Mouse (Mus musculus): Measurements from ENCODE around the gene Rbms1. TPM values are rescaled to one million over a fixed set of nuclear protein-coding genes. Genes with fewer than 3 reads are reported as not detected.
A peak's percentile ranks its signal among the peaks of the same experiment; 100 is the strongest.

Gene Rbms1
- polyA plus RNA-seq, 1 experiment from 2014 or later, result 44.9 TPM

- Histone ChIP-seq H3K4me3 (ENCODE audit: low read depth, low read length) (no peak overlapping the region), H3K36me3 (ENCODE audit: control insufficient read depth, insufficient read depth) (no peaks in the 10 kb centered on the region), H3K4me1 (ENCODE audit: control insufficient read depth, low read depth, low read length) (peaks cover 4% of the 10 kb centered on the region), H3K4me2 (ENCODE audit: low read depth, low read length) (no peak overlapping the region), H3K27me3 (ENCODE audit: control insufficient read depth, insufficient read depth, low read depth, low read length) (no peaks in the 10 kb centered on the region), H3K27ac (ENCODE audit: low read length) (no peak overlapping the region), H3K9me3 (replicated peaks; ENCODE audit: control insufficient read depth, low read length) (no peaks in the 10 kb centered on the region), H3K9ac (ENCODE audit: low read depth, low read length) (no peak overlapping the region)
- 68% methylated on average over 14 of the region's 14 CpGs for WGBS (ENCODE audit: insufficient replicate concordance)
- ATAC-seq (ENCODE audit: low read depth), result no peak
These were observed 111.8 kb downstream of the Rbms1 start for GRCm38 (mm10) chr2:60851057-60851718.

- no peaks in the 10 kb centered on the region for H3K27me3 ChIP-seq (ENCODE audit: control insufficient read depth, insufficient read depth, low read depth, low read length)
- no peak for ATAC-seq (ENCODE audit: low read depth)
- 52% methylated on average over 4 of the region's 4 CpGs for WGBS (ENCODE audit: insufficient replicate concordance)
- no peaks in the 10 kb centered on the region for H3K9me3 ChIP-seq (replicated peaks; ENCODE audit: control insufficient read depth, low read length)
- no peak overlapping the region for H3K9ac ChIP-seq (ENCODE audit: low read depth, low read length)
- H3K27ac ChIP-seq (ENCODE audit: low read length), result no peak overlapping the region
- no peaks in the 10 kb centered on the region for H3K36me3 ChIP-seq (ENCODE audit: control insufficient read depth, insufficient read depth)
- no peak overlapping the region for H3K4me3 ChIP-seq (ENCODE audit: low read depth, low read length)
- no peak overlapping the region for H3K4me2 ChIP-seq (ENCODE audit: low read depth, low read length)
- peaks cover 14% of the 10 kb centered on the region for H3K4me1 ChIP-seq (ENCODE audit: control insufficient read depth, low read depth, low read length)
These were observed 114.5 kb downstream of the Rbms1 start for GRCm38 (mm10) chr2:60848478-60848877.

DNA sequence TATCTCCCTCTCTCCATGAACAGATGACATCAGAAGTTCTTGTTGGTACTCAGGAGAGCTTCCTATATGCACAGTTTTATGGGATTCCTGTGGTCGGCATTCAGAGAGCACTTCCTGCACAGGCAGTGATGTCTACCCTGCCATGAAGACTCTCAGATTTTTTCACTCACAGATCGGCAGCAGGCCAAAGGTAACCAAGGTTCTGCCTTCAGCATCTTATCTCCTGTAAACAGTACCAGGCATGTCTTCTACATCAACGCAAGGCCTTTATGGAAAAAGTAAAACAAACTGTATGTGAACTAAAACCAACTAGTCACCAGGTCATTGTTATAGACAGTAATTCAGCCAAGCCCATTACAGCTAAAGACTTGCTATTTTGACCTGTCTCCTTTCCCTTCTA lies 115.0 kb downstream of the Rbms1 start:
- H3K9me3 ChIP-seq (replicated peaks; ENCODE audit: control insufficient read depth, low read length), result no peaks in the 10 kb centered on the region
- no peak for ATAC-seq (ENCODE audit: low read depth)
- 43% methylated on average over 3 of the region's 3 CpGs for WGBS (ENCODE audit: insufficient replicate concordance)

DNA sequence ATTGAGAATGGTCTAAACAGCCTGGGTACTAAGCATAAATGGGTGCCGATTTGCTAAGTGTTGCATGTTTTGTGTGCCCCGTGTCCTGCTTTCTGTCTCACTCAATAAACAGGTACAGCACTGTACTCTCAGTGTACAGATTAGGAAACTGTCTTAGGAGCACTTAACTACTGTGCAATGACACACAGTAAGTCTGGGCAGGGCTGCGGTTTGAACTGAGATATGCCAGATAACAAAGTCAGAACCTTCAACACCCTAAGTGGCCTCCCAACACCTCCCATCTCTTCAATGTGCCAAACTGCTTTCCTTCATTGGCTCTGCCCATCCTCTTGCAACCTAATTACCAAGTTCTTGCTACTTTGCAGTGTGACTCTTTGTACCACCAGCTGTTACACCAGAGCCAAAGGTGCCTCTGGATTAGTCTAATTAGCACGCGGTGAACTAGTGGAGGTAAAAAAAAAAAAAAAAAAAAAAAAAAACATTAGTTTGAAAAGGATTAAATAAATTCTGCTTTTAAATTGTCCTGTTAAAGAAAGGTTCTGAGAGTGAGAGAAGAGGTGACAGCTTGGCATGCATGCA lies 117.6 kb downstream of the Rbms1 start:
- Histone ChIP-seq H3K27me3 (ENCODE audit: control insufficient read depth, insufficient read depth, low read depth, low read length) (no peaks in the 10 kb centered on the region), H3K9me3 (replicated peaks; ENCODE audit: control insufficient read depth, low read length) (no peaks in the 10 kb centered on the region), H3K4me2 (ENCODE audit: low read depth, low read length) (no peak overlapping the region), H3K9ac (ENCODE audit: low read depth, low read length) (no peak overlapping the region), H3K4me1 (ENCODE audit: control insufficient read depth, low read depth, low read length) (peaks cover 14% of the 10 kb centered on the region), H3K36me3 (ENCODE audit: control insufficient read depth, insufficient read depth) (no peaks in the 10 kb centered on the region; the same call in 1 of the 2 replicates), H3K4me3 (ENCODE audit: low read depth, low read length) (no peak overlapping the region), H3K27ac (ENCODE audit: low read length) (0 out of 2 replicates have a peak overlapping the region, but pooled peaks have one; percentile 12)
- WGBS (ENCODE audit: insufficient replicate concordance), result 25% methylated on average over 5 of the region's 5 CpGs
- peak; percentile 80 for ATAC-seq (ENCODE audit: low read depth)

More for the DNA sequence above, 115.0 kb downstream of the Rbms1 start:
- no peak overlapping the region for H3K27ac ChIP-seq (ENCODE audit: low read length)
- H3K9ac ChIP-seq (ENCODE audit: low read depth, low read length), result no peak overlapping the region
- H3K27me3 ChIP-seq (ENCODE audit: control insufficient read depth, insufficient read depth, low read depth, low read length), result no peaks in the 10 kb centered on the region
- H3K36me3 ChIP-seq (ENCODE audit: control insufficient read depth, insufficient read depth), result no peaks in the 10 kb centered on the region
- no peak overlapping the region for H3K4me3 ChIP-seq (ENCODE audit: low read depth, low read length)
- no peak overlapping the region for H3K4me2 ChIP-seq (ENCODE audit: low read depth, low read length)
- peaks cover 15% of the 10 kb centered on the region for H3K4me1 ChIP-seq (ENCODE audit: control insufficient read depth, low read depth, low read length)

GRCm38 (mm10) chr2:60844259-60844658 lies 118.7 kb downstream of the Rbms1 start:
- no peak for ATAC-seq (ENCODE audit: low read depth)
- Histone ChIP-seq H3K4me3 (ENCODE audit: low read depth, low read length) (no peak overlapping the region), H3K4me2 (ENCODE audit: low read depth, low read length) (no peak overlapping the region), H3K27ac (ENCODE audit: low read length) (no peak overlapping the region), H3K36me3 (ENCODE audit: control insufficient read depth, insufficient read depth) (no peaks in the 10 kb centered on the region; the same call in 1 of the 2 replicates), H3K9me3 (replicated peaks; ENCODE audit: control insufficient read depth, low read length) (no peaks in the 10 kb centered on the region), H3K9ac (ENCODE audit: low read depth, low read length) (no peak overlapping the region), H3K27me3 (ENCODE audit: control insufficient read depth, insufficient read depth, low read depth, low read length) (no peaks in the 10 kb centered on the region), H3K4me1 (ENCODE audit: control insufficient read depth, low read depth, low read length) (peaks cover 14% of the 10 kb centered on the region)
- WGBS (ENCODE audit: insufficient replicate concordance), result 83% methylated on average over 1 of the region's 1 CpGs

- ATAC-seq (ENCODE audit: low read depth), result no peak
- Histone ChIP-seq H3K4me3 (ENCODE audit: low read depth, low read length) (no peak overlapping the region), H3K9me3 (replicated peaks; ENCODE audit: control insufficient read depth, low read length) (no peaks in the 10 kb centered on the region), H3K4me1 (ENCODE audit: control insufficient read depth, low read depth, low read length) (peaks cover 13% of the 10 kb centered on the region), H3K4me2 (ENCODE audit: low read depth, low read length) (no peak overlapping the region), H3K9ac (ENCODE audit: low read depth, low read length) (no peak overlapping the region), H3K36me3 (ENCODE audit: control insufficient read depth, insufficient read depth) (no peaks in the 10 kb centered on the region; the same call in 1 of the 2 replicates), H3K27me3 (ENCODE audit: control insufficient read depth, insufficient read depth, low read depth, low read length) (no peaks in the 10 kb centered on the region), H3K27ac (ENCODE audit: low read length) (no peak overlapping the region)
- 74% methylated on average over 3 of the region's 3 CpGs for WGBS (ENCODE audit: insufficient replicate concordance)
These were observed 119.4 kb downstream of the Rbms1 start for GRCm38 (mm10) chr2:60843633-60844032.

- H3K4me2 ChIP-seq (ENCODE audit: low read depth, low read length), result no peak overlapping the region
- no peaks in the 10 kb centered on the region for H3K9me3 ChIP-seq (replicated peaks; ENCODE audit: control insufficient read depth, low read length)
- no peaks in the 10 kb centered on the region for H3K27me3 ChIP-seq (ENCODE audit: control insufficient read depth, insufficient read depth, low read depth, low read length)
- WGBS (ENCODE audit: insufficient replicate concordance), result 12% methylated on average over 4 of the region's 4 CpGs
- no peak for ATAC-seq (ENCODE audit: low read depth)
- H3K27ac ChIP-seq (ENCODE audit: low read length), result 0 out of 2 replicates have a peak overlapping the region, but pooled peaks have one; percentile 29
- peaks cover 12% of the 10 kb centered on the region for H3K4me1 ChIP-seq (ENCODE audit: control insufficient read depth, low read depth, low read length)
- H3K9ac ChIP-seq (ENCODE audit: low read depth, low read length), result no peak overlapping the region
- no peak overlapping the region for H3K4me3 ChIP-seq (ENCODE audit: low read depth, low read length)
- H3K36me3 ChIP-seq (ENCODE audit: control insufficient read depth, insufficient read depth), result no peaks in the 10 kb centered on the region; the same call in 1 of the 2 replicates
These were observed 120.0 kb downstream of the Rbms1 start for GRCm38 (mm10) chr2:60842976-60843375.

GRCm38 (mm10) chr2:60840922-60841321 lies 122.1 kb downstream of the Rbms1 start:
- 53% methylated on average over 4 of the region's 4 CpGs for WGBS (ENCODE audit: insufficient replicate concordance)
- Histone ChIP-seq H3K9me3 (replicated peaks; ENCODE audit: control insufficient read depth, low read length) (no peaks in the 10 kb centered on the region), H3K36me3 (ENCODE audit: control insufficient read depth, insufficient read depth) (no peaks in the 10 kb centered on the region; the same call in 1 of the 2 replicates), H3K27ac (ENCODE audit: low read length) (no peak overlapping the region), H3K4me3 (ENCODE audit: low read depth, low read length) (no peak overlapping the region), H3K4me1 (ENCODE audit: control insufficient read depth, low read depth, low read length) (peaks cover 18% of the 10 kb centered on the region), H3K9ac (ENCODE audit: low read depth, low read length) (no peak overlapping the region), H3K27me3 (ENCODE audit: control insufficient read depth, insufficient read depth, low read depth, low read length) (no peaks in the 10 kb centered on the region), H3K4me2 (ENCODE audit: low read depth, low read length) (no peak overlapping the region)
- no peak for ATAC-seq (ENCODE audit: low read depth)

GRCm38 (mm10) chr2:60839498-60839897 lies 123.5 kb downstream of the Rbms1 start:
- Histone ChIP-seq H3K4me2 (ENCODE audit: low read depth, low read length) (no peak overlapping the region), H3K9ac (ENCODE audit: low read depth, low read length) (no peak overlapping the region), H3K27me3 (ENCODE audit: control insufficient read depth, insufficient read depth, low read depth, low read length) (no peaks in the 10 kb centered on the region), H3K4me3 (ENCODE audit: low read depth, low read length) (no peak overlapping the region), H3K4me1 (ENCODE audit: control insufficient read depth, low read depth, low read length) (peaks cover 9% of the 10 kb centered on the region), H3K27ac (ENCODE audit: low read length) (no peak overlapping the region), H3K36me3 (ENCODE audit: control insufficient read depth, insufficient read depth) (no peaks in the 10 kb centered on the region; the same call in 1 of the 2 replicates), H3K9me3 (replicated peaks; ENCODE audit: control insufficient read depth, low read length) (no peaks in the 10 kb centered on the region)
- ATAC-seq (ENCODE audit: low read depth), result no peak
- 32% methylated on average over 4 of the region's 4 CpGs for WGBS (ENCODE audit: insufficient replicate concordance)
